Mouse (Mus musculus): ENCODE data around the gene Ucn.
A peak's percentile ranks its signal among the peaks of the same experiment; 100 is the strongest.

The Ucn gene

DNA sequence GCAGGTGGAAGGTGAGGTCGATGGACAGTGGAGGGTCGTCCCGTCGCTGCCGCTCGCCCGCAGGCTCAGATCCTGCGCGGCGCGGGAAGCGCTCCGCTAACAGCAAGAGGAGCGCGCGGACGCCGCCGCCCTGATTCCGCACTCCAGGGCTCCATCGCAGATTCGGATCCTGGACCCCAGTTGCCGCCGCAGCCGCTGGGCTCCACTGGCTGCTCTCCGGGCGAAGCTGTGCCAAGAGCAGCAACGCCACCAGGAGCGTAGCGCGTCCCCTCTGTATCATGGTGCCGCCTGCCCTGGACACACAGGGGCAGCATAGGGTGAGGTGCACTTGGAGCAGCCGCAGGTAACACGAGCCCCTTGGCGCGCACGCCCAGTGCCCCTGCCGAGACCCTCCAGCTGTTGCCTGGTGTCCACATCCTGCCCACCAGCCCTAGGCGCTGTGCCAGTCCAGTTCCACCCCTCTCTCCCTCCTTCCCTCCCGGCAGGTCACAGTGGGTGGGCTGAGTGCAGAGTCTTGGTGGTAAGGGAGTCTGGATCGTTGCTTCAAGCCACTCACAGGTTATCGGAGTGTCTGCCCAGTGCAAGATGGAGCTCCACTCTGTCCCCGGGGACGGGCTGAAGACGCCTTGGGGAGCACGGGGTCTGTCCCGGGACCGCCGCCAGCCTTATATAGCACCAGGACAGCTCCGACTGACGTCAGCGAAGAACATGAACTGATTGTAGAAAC, at the start of gene Ucn:
Gene Ucn, minus strand, starts transcription at position 589 of the 727 bp plus-strand sequence.
- no peak for DNase-seq

DNA sequence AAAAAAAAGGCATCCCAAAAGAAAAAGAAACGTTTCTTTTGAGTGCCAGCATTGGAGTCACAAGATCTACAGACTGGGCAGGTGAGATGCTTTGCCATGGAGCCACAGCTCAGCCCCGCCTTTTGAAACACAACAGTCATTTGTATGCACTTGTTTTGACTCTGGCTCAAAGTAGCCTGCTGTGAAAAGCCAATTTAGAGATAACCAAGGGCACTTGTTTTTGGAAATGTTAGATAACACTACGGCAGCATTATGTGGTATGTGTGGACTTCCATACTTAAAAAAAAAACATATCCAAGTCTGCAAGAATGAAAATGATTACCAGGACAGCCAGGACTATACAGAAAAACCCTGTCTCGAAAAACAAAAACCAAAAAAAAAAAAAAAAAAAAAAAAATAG, 45.0 kb upstream of the Ucn start:
- no peak for DNase-seq

DNA sequence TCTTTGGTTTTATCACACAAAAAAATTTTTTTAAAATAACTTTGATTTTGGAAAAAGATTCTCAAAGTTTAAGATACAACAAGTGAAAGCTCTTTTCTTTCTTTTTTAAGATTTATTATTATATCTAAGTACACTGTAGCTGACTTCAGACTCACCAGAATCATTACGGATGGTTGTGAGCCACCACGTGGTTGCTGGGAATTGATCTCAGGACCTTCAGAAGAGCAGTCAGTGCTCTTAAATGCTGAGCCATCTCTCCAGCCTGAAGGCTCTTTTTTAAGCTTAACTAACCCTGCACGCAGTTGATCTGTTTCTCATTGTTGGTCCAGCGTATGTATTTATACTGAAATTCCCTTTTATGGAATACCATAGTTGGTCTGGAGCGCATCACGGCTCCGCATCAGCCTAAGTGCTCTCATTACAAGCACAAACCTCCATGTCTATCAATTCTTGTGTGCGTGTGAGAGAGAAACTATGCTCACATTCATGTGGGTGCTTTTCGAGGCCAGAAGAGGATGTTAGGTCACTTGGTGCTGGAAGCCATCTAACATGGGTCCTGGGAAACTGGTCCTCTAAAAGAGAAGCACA, 42.6 kb upstream of the Ucn start:
- DNase-seq: no peak

DNA sequence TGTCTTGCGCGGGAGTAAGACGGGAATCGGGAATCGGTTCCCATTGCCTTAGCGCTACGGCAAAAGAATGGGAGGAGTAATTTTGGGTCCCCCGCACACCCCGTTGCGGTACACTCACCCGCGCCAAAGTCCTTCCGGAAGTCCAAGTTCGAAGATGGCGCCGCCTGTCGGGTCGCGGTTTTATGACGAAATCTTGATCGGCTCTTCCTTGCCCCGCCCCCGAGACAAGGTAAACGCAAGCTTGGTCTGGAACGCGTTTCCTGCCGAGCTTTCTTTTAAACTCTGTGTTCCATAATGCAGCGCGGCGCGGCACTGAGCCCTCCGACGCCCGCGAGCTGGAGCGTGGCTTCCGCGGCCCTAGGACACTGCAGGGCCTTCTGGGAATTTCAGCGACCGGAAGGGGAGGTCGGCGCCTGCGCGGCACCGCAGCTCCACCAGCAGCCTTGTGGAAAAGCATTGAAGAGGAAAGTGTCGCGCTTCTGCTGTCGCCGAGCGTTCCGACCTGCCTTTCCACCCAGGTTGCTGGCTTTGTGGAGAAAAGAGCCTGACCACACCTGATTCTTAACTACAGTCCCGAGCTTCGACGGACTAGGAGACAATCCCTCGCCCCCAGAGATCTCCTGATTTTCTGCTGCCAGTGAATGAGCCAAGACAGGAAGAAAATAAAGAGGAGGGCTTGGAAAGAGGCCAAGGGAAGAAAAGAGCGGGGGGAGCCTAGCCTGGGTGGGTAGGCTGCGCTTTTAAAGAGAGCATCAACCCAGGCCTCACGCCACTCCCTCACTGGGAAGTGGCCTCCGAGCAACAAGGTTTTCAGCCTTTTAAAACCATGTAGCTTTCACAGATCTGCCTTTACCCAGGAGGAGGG, 41.4 kb upstream of the Ucn start, which contains the start of the genes Gm29609 and Gtf3c2:
Gene Gm29609, minus strand, starts transcription at position 146 of the 865 bp plus-strand sequence.
Gene Gtf3c2, minus strand, starts transcription at position 379 of the 865 bp plus-strand sequence.
- peak; percentile 96 for DNase-seq

DNA sequence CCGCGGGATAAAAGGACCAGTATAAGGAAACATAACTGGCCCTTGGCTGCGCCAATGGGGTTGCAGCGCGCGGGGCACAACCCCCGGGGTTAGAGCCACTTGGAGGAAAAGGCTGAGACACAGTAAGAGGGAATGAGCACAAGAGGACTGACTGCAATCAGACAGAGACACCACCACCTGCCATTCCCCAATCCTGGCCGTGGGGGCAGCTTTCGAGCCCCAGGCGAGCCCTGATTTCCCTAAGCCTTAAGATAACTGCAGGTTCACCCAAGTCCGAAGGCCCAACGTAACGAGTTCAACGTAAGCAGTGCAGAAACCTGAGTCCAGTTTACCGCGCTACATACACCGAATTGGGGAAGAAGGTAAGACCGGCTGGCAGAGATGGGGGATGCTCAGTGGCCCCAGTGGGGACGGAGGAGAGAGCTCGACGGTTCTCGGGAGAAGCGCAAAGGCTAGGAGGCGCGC, 40.7 kb upstream of the Ucn start:
- DNase-seq: no peak

DNA sequence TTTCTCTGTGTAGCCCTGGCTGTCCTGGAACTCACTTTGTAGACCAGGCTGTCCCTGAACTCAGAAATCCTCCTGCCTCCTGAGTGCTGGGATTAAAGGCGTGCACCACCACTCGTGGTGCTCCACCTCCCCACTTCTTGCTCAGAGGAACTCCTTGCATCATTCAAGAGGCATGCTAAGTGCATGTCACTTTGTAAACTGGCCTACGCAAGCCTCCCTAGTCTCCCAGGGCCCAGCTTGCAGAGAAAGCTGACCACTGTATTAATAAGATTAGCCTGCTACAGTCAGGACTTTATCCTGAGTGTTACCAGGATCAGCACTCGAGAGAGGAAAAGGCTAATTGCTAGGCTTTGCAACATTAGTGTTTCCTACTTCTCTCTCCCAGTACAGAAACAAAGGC, 30.0 kb upstream of the Ucn start:
- DNase-seq: no peak

DNA sequence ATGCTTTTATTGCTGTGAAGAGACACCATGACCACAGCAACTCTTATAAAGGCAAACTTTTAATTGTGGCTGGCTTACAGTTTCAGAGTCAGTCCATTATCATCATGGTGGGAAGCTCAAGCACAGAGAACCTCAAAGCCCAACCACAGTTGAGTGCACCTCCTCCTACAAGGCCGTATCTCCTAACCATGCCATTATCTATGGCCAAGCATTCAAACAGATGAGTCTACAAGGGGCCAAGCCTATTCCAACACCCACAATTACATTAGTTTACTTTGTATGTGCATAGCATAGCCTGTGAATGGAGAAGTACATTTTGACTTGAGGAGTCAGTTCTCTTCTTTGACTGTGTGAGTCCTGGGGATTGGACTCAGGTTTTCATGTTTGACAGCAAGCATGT, 26.2 kb upstream of the Ucn start:
- DNase-seq: no peak

DNA sequence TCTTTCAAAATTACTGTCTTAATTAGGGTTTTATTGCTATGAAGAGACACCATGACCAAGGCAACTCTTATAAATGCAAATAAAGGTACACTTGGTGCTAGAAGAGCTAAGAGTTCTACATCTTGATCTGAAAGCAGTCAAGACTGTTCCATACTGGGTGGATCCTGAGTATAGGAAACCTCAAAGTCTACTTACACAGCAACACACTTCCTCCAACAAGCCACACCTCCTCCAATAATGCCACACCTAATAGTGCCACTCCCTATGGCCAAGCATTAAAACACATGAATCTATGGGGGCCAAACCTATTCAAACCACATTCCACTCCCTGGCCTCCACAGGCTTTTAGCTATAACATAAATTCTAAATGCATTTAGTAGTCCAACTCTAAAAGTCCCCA, 23.8 kb upstream of the Ucn start:
- no peak for DNase-seq

DNA sequence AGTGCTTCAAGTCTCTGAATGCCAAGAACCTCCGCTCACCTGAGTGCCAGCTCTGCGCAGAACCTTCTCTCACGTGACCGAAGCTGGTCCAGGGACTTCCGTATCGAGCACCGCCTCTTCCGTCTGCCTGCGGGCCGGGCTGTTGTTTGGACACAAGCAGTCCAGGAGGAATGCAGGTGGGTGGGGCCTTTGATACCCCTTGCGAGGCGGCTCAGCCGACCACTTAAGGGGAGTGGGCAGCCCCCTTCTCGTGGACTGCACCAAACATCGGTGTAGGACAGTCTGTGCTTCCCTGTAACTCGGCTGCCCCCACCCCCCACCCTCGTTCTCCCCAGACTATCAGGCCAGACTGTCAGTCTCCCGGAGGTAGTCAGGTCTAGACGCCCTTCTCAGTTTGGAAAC, 15.5 kb upstream of the Ucn start, which contains the start of gene Mpv17:
Gene Mpv17, minus strand, starts transcription at position 100 of the 402 bp plus-strand sequence.
- peak; percentile 84 for DNase-seq

DNA sequence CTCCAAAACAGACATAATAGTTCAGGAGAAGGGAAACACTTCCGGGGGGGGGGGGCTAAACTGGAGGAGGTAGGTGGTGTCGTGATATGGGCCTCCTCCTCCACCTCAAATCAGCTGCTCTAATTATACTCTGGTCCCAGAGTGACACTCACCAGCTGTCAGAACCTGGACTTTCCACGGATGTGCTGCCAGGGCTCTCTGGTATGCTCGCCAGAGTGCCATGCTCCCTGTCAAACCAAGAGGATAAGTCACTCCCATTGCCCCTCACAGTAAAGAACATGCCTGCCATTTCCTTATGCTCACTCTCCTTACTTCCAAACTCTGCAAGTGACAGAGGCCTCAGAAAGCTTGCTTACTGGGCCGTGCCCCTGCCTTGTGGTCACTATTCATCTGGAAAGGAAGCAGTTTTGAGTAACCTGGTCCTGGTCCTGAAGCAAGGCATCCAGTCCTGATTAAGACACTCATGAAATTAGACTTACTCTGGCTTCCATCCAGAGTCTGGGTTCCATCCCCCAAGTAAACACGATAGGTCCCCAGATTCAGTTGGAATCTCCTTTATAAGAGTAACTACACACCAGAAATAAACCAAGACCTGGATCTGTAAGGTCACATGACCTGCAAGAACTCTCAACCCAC, 15.0 kb upstream of the Ucn start:
- DNase-seq: no peak

DNA sequence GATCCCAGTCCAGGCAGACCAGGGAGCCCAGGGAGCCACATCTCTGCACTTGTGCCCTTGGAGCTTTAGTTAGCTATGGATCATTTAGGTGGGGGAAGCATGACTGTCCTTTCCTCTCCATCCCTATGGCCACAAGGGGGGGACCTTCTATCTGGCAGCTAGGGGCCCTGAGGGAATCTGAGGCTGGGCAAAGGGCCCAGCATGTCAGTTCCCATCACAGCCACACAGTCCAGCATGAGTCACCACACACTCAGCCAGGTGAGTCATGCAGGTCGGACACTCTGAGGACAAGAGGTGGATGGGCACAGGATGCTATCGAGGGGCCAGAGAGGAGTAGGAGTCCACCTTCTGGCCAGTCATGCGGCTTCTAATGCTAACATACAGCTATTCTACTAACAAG, 13.1 kb upstream of the Ucn start:
- DNase-seq: no peak

DNA sequence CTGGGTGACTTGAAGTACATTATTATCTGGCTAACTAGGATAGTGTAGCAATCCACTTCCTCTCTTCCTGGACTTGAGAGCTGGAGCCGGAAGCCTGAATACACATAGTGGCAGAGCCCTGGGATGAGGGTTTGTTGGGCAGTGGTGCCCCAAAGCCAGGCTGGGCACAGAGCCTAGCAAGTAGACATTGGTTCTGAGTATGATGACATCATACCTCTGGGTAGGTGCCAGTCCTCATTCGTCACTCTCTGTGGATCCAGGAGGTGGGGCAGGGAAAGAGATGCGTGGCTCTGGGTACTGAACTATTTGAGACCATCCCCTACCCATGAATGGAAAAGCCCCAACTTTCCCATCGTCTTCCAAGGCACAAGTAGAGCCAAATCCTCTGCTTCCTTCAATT, 11.2 kb upstream of the Ucn start:
- no peak for DNase-seq

DNA sequence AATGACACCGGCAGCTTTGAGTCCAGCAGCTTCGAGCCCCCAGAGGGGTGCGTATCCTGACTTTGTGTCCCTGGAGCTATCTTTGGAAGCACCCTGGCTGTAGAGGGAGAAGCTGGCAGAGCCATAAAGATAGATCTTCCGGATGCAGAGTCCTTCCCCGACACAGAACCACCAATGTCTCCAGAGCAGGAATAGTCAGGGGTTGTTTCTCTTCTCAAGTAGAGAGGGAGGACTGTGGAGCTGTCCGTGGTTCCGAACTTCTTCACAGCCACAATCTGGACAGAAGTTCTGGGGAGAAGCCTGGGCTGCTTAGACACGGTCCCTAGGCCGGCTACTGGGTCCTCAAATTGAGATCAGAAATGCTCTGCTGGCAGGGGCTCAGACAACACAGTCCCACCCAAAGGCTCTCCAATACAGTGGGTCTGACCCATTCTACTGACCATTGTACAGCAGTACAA, 368 bp upstream of the Ucn start:
- no peak for DNase-seq

DNA sequence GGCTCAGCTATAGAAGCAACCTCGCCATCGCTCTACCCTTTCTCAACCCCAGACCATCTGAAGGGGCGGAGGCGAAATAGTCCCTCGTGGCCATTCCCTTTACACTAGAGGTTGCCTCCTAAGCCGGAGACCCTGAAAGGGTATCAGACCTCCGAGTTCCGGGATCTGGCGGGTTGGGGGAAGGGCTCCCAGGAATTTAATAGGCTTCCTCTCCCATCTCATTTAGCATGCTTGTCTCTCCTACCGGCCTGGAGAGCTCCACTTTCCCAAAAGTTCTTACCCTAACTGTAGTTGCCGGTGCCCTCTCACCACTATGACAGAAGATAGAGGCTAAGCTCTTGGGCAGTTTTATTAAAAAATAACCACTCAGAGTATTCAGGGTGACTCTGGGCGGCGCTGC, 971 bp downstream of the Ucn start:
- DNase-seq: no peak

DNA sequence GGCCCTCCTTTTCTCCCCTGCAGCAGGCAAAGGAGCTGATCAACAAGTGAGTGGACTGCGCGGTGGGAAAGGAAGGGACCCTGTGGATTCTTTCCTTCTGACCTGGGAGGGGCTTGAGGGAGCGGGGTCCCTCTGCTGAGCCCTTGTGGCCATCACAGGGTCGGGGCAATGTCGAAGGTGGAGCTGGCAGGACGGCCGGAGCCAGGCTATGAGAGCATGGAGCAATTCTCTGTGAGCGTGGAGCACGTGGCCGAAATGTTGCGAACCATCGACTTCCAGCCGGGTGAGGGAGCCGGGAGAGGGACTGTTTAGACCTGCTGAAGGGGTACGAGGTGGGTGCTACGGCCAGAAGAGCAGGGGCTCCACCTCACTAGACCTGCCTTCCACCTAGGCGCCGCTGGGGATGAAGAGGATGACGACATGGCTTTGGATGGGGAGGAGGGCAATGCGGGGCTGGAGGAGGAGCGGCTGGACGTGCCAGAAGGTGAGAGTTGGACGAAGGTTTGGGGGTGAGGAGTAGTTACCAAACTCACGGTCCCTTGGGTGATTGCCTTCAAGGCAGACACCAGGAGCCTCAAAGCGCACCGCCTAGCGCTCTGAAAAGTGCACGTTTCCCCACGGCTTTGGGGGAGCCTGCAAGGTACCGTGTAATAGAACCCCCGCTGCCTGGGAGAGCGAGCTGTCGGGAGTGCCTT, 1.8 kb downstream of the Ucn start:
- DNase-seq: no peak

DNA sequence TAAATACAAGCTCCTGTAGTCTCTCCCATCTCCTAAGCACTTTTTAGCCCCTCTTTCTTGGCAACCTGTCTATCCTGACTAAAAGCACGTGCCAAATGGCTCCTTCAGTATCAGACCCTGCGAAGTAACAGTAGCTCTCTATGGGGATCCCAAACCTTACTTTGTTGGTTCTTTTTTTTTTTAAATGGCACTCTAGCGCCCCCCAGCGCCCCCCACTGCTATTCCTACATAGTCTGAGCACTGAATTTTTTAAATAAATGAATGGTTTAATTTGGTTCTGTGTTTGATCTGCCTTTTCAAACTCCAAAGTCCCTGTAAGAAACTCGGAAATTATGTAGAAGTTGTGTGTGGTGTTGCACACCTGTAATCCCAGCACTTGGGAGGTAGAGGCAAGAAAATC, 12.6 kb downstream of the Ucn start:
- no peak for DNase-seq

DNA sequence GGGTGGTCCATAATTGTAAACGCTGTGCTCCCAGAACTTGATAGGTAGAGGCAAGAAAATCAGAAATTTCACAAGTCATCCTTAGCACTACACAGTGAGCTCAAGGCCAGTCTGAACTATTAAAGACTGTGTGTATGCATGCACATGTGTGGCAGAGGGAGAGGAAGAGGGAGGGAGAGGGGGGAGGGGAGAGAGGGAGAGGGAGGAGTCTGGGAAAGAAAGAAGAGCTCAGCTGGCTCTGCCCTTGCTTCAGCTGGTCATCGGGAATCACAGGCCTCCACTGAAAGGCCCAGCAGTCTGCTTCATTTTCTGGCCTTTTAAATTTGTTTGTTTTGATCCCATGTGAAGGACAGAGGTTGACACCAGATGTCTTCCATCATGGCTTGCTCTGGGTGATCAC, 15.1 kb downstream of the Ucn start:
- no peak for DNase-seq

DNA sequence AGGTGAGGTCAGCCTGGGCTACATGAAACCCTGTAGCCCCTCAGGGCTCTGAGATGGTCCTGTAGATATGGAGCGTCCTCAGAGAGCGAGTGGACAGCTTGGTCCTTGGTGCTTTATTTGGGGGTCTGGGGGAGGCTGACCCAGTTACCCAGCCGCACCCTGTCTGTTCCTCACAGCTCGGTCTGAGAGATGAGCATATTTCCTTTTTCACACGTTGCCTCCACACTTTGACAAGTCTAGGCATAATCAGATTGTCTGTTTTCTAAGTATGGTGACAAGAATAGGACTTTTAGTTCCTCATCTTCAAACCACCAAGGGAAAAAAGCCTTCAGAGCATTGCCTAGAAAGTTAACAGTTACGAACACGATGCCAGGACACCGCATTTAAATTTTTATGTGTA, 17.5 kb downstream of the Ucn start:
- DNase-seq: peak; percentile 35

DNA sequence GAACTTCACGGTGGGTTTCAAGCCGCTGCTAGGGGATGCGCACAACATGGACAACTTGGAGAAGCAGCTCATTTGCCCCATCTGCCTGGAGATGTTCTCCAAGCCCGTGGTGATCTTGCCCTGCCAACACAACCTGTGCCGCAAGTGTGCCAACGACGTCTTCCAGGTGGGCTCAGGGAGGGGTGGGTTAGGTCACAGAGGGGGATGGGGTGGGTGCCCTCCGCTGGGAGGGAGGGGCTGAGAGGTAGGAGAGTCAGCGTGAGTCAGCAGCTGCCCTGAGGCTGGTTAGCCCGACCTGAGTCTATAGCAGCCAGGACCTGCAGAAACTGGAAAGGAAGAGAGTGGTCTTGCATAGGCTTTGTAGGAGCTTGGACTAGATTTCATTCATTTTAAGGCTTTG, 21.7 kb downstream of the Ucn start:
- DNase-seq: no peak

DNA sequence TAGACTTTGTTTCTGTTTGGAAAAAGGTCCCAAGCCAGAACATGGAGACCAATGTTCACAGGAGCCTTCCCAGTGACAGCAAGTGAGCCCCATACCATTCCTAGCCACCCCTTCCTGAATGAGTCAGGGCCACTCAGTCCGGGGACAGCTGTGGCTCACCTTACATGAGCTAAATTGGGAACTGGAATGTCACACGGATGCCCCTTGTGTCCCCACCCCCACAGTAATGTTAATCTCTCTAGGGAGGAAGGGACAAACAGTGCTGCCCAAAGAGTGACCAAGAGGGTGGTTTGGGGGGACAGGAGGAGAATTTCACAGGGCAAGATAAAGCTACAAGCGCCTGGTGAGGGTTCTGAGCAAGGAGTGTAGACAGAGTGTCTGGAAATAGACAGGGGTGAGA, 22.3 kb downstream of the Ucn start, which contains the start of gene Trim54:
Gene Trim54, plus strand, starts transcription at position 359 of the 400 bp plus-strand sequence.
- no peak for DNase-seq

DNA sequence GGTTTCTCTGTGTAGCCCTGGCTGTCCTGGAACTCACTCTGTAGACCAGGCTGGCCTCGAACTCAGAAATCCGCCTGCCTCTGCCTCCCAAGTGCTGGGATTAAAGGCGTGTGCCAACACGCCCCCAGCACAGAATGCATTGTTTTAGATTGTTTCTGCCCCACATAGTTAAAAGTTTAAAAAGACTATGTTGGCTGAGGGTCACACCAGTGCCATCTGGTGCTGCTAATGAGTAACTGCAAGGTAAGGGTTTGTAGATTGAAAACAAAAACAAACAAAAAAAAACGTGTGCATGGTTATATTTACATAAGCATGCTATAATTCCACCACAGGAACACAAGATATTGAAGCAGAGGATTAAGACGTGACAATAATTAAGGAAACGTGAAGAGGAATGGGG, 27.8 kb downstream of the Ucn start:
- DNase-seq: no peak

DNA sequence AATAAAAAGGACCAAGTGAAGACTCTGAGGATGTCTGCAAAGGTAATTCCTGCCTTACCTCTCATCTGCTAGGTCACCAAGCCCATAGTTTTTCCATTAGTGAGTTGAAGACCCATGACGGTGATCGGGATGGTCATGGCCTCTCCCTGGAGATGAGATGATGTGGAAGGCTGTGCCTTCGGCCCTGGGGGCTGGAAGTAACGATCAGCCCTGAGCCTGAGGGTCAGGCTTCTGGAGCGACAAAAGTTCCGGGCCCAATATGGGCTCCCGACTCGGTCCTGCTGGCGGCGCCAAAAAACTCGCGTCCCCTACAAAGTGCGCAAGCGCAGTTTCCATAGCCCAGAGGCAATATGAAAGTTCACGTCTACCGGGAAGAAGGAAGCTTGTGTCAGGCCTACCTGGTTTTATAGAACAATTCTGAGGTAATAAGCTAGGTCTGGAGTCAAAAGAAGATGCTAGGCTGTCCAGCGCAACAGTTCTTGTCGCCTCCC, 30.6 kb downstream of the Ucn start, which contains the start of gene Slc30a3:
Gene Slc30a3, minus strand, starts transcription at position 238 of the 491 bp plus-strand sequence.
- no peak for DNase-seq

Data from right cerebral cortex, postnatal 25 days (tissue).